Mouse (Mus musculus): ENCODE measurements around the gene Snta1.

DNA sequence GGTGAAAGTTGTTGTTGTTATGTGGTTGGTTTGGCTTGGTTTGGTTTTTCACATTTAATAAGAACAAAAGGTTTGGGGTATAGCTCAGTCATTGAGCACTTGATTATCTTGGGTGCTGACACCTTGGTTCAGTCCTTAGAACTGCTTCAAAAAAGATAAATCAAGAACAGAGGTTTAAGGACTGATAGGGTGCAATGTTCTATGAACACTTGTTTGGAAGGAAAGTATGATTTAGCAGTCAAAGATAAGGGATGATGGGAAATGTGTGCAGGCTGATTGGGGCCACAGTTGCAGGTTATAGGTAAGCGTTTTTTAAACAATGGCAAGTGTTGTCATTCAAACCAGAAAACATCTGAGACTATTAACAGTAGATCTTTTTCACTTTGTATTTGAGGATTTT is 46.2 kb upstream of the Snta1 start:
- TF ChIP-seq CTCF (IDR thresholded peaks at IDR 0.05; ENCODE audit: insufficient read depth, low read depth, low read length): no peak
- TF ChIP-seq POLR2A (IDR thresholded peaks at IDR 0.05; ENCODE audit: insufficient read depth, low read depth, low read length): no peak

Measured in olfactory bulb, adult 2 months (tissue).